Mouse (Mus musculus) thymus, postnatal 0 days (tissue): ENCODE data around the gene Mdga1. TPM values are rescaled to one million over a fixed set of nuclear protein-coding genes. Genes with fewer than 3 reads are reported as not detected.

Experiments
- DNase-seq: peaks from one replicate; pipeline ENCODE4 v3.0.0-alpha.2; 2015; ENCODE audit warnings: low spot score
- polyA plus RNA-seq: library from polyadenylated mRNA; unstranded; fragments of >200 nt; fragmentation: Nextera tagmentation; extraction: Ambion mirVana; gene quantifications from 2 replicates; pipeline ENCODE4 v1.2.1, GENCODE M21; 2015

Mdga1 gene
- polyA plus RNA-seq, 1 experiment from 2014 or later, result 2.6 TPM

- DNase-seq, result no peak
Observed at GRCm38 (mm10) chr17:29925608-29926606, 44.0 kb downstream of the Mdga1 start.

GRCm38 (mm10) chr17:29920089-29920488, 49.8 kb downstream of the Mdga1 start:
- DNase-seq, result no peak

DNA sequence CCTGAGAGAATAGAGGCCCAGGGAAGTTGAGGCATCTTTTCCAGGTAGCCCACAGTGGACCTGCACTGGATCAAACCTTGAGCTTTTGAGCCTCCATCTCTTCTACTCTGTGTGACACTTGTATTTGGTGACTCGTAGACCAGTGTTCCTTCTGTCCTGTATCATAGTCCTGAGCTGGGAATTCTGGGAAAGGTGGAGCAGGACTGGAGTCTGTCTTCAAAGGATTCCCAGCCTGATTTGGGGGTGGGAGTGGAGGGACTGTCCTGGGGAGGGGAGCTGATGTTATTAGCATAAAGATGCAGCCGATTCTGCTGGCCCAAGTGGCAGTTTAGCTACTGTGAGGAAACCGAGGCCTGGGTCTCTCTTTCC, 50.4 kb downstream of the Mdga1 start:
- DNase-seq, result no peak

DNA sequence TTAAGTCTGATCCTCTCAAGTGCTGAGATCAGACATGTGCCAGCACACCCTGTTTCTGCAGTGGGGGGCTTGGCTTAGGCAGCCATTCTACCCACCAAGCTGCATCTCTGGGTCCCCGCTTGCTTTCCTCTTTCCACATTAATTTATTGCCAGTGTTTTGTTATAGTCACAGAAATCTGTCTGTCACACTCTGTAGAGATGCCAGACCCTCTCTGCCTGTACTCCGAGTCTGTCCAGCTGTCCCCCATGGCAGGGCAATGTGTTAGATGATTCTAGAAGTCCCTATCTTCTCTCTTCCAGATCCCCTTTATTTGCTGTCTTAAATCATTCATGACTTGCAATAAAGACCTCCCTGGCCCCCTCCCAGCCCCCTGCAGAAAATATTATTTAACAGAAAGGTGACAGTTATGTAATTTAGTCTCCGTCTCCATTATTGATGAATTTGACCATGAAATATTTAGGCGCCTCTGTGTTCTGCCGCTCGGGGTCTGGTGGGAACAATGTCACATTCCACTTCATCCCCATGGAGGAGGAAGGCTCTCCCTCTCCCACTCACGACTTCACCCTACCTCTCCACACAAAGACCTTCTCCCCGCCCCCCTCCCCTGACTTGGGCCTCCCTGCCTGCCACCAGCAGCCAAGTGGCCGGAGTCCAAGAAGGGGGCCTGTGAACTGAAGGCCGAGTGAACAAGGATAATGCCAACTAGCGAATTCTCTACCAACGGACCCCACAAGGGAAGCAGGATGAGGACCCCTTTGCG, 50.9 kb downstream of the Mdga1 start:
- no peak for DNase-seq

- peak; percentile 33 for DNase-seq
Observed at GRCm38 (mm10) chr17:29916968-29917367, 52.9 kb downstream of the Mdga1 start.

- no peak for DNase-seq
Observed at GRCm38 (mm10) chr17:29915820-29916219, 54.1 kb downstream of the Mdga1 start.

- DNase-seq, result no peak
Observed at GRCm38 (mm10) chr17:29913301-29913965, 56.5 kb downstream of the Mdga1 start.

DNA sequence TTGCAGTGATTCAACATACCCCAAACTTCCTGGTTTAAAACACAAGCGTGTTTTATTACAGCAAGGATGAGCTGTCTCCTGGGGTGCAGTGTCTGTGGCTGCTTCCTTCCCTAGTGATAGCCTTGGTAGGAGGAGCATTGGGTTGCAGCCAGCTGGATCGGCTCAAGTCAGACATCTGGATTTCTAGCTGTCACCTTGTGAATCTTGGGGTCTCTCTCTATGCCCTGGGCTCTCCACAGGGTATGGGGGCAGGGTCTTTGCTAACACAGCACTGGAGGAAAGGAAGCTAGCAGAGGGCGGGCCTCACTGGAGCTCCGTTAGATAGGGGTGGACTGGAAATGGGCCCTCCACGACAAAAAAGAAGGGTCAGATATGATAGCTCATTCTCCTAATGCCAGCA, 57.2 kb downstream of the Mdga1 start:
- no peak for DNase-seq

DNA sequence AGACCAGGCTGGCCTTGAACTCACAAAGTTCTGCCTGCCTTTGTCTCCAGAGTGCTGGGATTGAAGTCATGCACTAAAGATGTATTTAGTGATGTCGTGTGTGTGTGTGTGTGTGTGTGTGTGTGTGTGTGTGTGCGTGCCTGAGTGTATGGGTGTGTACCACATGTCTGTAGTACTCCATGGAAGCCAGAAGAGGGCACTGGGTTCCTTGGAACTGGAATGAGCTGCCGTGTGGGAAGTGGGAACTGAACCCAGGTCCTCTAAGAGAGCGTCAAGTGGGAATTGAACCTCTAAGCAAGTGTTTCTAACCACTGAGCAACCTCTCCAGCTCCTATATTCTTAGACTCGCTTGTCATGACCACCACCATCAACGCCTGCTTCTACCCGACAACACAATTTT, 60.9 kb downstream of the Mdga1 start:
- DNase-seq, result no peak

GRCm38 (mm10) chr17:29904694-29905093, 65.2 kb downstream of the Mdga1 start:
- DNase-seq, result no peak

DNA sequence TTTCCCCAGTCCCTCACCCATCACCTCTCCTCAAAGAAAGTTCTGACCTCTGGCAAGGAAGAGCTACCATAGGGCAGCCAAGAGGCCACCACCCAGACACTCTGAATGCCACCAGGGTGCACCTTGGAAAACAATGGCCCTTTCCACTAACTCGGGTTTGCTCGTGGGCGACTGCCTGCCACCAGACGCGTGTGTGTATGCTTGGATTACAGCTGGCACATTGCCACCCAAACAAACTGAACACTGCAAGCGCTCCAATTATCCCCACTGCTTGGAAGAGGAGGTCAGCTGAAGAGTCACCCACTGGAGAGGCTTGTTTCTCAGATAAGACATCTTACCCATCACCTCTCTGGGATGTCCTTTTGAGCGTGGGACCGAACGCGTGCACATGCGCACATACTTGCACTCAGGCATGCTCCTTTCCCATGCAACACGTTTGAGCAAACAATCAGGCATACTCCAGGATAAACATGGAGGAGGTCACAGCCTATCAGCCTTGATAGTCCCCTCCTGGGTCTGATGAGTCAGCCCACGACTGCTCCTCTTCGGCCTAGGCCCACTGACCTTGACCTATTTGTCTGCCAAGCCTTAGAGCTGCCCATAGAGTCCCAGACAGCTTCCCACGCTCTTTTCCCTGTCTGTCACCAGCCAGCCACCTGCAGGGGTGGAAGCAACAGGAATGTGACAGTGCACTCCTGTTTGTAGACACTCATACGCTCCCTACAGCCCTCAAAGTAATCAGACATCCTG, 67.3 kb downstream of the Mdga1 start:
- DNase-seq, result no peak

- no peak for DNase-seq
Observed at GRCm38 (mm10) chr17:29900289-29900688, 69.6 kb downstream of the Mdga1 start.

DNA sequence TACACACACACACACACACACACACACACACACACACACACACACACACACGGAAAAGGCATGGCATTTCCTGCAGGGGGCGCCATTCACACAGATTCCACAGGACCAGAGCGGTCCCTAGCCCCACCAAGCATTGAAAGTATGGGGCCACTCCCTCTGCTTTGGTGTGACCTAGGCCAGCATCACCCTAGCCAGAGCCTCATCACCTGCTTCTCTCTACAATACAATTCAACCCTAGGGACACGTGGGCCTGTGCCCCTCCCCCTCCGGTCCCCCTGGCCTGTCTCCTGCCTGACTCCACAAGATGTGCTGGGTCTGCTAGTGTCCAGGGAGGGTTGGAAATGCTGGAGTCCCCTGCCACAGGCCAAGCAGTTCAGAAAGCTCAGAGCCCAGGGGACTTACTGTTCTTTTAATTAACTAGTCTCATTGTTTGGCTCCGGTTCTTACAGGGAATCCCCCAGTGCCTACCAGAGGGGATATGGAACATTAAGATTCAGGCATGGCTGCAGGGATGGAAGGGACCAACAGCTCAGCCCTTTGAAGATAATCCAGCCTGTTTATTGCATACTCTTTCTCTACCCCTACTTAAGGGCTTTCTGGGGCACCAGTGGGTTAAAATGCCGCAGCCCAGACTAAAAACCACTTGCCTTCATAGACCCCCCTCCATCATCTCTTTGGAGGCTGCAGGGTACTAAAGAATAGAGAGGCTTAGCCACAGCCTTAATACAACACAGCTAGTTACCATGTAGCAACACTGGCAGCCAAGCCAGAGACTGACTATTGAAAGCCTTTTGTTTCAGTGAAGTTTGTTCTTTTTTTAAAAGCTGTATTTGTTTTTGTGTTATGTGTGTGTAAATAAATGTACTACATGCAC, 73.5 kb downstream of the Mdga1 start:
- peak; percentile 42 for DNase-seq

DNA sequence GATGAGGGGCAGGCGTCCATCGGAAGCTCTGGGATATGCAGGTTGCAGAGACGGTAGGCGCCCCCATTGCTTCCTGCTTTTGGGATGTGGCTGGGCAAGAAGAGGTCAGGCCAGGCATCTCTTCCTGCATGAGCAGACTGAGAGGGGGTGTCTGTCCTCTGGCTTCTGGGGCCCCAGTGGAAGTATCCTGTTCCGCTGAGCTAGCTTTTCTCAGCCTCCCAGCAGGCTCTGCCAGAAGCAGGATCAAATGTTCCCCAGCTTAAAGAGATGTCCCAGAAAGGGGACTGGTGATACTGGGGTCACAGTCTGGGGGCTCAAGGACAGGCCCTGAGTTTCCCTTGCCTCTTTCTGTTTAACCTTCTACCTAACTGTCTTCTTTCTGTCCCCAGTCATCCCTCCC, 74.3 kb downstream of the Mdga1 start:
- DNase-seq, result no peak

- no peak for DNase-seq
Observed at GRCm38 (mm10) chr17:29894965-29895364, 74.9 kb downstream of the Mdga1 start.

DNA sequence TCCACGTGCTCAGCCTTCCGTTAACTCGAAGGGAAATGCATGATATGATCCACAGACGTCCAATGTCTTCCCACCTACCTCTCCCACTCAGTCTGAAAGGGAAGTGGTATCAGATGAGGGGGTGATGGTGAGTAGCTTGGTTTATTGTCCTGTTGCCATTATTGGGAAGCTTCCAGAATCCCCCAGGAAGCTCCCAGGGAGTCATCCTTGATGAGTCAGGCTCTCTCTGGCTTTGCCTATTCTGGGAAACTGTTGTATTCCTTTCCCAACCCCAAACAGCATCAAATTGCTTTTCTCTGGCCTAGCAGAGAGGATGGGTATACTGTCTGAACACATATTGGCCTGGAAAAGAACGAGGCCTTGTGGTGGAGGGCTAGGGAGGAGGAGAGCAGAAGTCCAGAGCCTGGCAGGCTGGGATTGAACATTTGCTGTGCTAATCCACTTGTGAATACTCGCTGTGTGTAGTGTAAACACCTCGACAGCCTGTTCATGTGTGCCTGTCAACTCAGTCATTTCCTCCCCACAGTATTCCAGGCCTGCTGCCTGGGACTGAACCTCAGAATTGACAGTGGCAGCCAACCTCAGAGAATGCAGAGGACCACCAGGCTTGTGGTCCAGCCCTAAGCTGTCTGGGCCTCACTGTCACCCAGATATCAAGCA, 79.3 kb downstream of the Mdga1 start:
- no peak for DNase-seq

GRCm38 (mm10) chr17:29888981-29889980, 80.6 kb downstream of the Mdga1 start:
- DNase-seq, result peak; percentile 10
